Mouse (Mus musculus) fat pad, adult 2 months (tissue): ENCODE measurements around the gene Mlh3.

ENCODE experiments used
- DNase-seq: peaks from one replicate; pipeline ENCODE4 v3.0.0-alpha.2; 2011; ENCODE audit warnings: low read depth, low spot score; ENCODE audit errors: extremely low read depth

The Mlh3 gene

GRCm38 (mm10) chr12:85193923-85194622 is 76.3 kb downstream of the Mlh3 start:
- no peak for DNase-seq

GRCm38 (mm10) chr12:85193146-85193545 is 77.3 kb downstream of the Mlh3 start:
- no peak for DNase-seq

GRCm38 (mm10) chr12:85192461-85193108 is 77.8 kb downstream of the Mlh3 start:
- no peak for DNase-seq

- DNase-seq, result no peak
These were observed 80.1 kb downstream of the Mlh3 start for GRCm38 (mm10) chr12:85190290-85190689.

GRCm38 (mm10) chr12:85186361-85186760 is 84.0 kb downstream of the Mlh3 start:
- no peak for DNase-seq

DNA sequence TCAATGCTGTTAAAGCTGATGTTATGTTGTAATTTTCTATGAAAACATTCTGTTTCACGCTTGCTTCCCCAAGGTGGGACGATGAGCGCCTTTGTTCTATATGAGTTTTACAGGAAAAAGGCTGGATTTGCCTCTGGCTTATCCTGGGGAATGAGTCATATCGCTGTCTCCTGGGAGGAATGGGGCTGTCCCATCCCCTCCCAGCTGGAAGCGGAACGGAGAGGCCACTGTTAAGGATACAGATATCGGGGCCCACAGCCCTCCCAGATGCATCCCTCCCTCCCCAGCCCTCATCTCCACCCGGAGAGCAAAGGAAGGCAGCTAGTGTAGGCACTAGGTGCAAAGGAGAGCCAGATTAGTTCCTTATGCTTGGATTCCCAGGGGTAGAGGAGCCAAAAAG is 84.6 kb downstream of the Mlh3 start:
- DNase-seq, result no peak
